Mouse (Mus musculus) testis, adult 2 months (tissue): ENCODE measurements at regions not wholly inside any gene's neighbourhood (a gene's known extent, or its start where the extent isn't known, plus 50 kb on each side); places are given as distances from the start of the nearest gene placed in this dataset.

Source experiments
- CTCF ChIP-seq: fragments of 200-500 bp; IDR thresholded peaks from 2 replicates; pipeline ENCODE4 v1.5.1; 2012; ENCODE audit warnings: low read depth, mild to moderate bottlenecking, inconsistent platforms, low read length, moderate library complexity; ENCODE audit not compliant: control insufficient read depth, insufficient read depth, insufficient replicate concordance
- POLR2A ChIP-seq: fragments of 200-500 bp; IDR thresholded peaks from 2 replicates; pipeline ENCODE4 v1.6.1; 2012; ENCODE audit warnings: low read depth, mild to moderate bottlenecking, inconsistent platforms, low read length, moderate library complexity; ENCODE audit not compliant: control insufficient read depth

- no peak for TF ChIP-seq CTCF
- no peak for TF ChIP-seq POLR2A
Measured at GRCm38 (mm10) chr7:136137341-136137740, 421.2 kb upstream of the Mki67 start.
